Mouse (Mus musculus) bone marrow, adult 2 months (tissue): Measurements from ENCODE around the gene Dlec1.

ENCODE experiments used
- CTCF ChIP-seq: fragments of 200-500 bp; IDR thresholded peaks from 2 replicates; pipeline ENCODE4 v1.5.1; 2011; ENCODE audit warnings: low read length, control low read depth; ENCODE audit not compliant: control insufficient read depth, insufficient read depth
- POLR2A ChIP-seq: fragments of 200-500 bp; IDR thresholded peaks from 2 replicates; pipeline ENCODE4 v1.6.1; 2011; ENCODE audit warnings: low read depth, mild to moderate bottlenecking, control low read depth, low read length, borderline replicate concordance; ENCODE audit not compliant: control insufficient read depth

DNA sequence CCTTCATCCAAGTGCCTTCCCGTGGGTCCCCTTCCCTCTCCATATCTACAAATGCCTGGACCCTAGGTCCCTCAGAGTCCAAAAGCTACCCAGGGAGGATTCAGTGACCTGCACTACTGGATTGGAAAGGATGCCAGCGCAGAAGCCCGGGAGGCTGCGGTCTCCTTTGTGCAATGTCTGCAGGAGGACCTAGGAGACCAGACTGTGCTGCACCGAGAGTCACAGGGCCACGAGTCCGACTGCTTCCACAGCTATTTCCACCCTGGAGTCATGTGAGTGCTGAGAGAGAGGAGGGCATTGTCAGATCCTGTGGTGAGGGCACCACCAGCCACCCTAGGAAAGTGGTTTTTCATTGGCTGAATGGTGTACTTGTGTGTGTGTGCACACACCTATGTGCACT is 44.0 kb upstream of the Dlec1 start:
- no peak for TF ChIP-seq CTCF
- no peak for TF ChIP-seq POLR2A
